Mouse (Mus musculus): ENCODE results near the gene Gm47841.

DNA sequence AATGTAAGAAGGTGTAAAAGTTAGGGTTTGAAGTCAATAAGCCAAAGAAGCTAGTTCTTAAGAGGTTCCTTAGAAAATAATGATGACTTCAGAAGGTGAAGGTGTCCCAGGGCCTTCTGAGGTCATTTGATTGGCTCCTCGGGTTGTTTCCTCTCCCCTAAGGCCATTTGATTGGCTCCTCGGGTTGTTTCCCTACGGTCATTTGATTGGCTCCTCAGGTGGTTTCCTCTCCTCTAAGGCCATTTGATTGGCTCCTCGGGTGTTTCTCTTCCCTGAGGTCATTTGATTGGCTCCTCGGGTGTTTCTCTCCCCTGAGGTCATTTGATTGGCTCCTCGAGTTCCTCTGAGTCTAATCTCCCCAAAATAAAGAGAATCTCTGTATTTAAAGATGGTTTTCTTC, 35.8 kb downstream of the Gm47841 start:
- no peak for TF ChIP-seq POLR2A (IDR thresholded peaks at IDR 0.05; ENCODE audit: insufficient read depth, low read depth, low read length)
- TF ChIP-seq EP300 (IDR thresholded peaks at IDR 0.05; ENCODE audit: insufficient read depth, low read depth, low read length): no peak
- no peak for TF ChIP-seq CTCF (IDR thresholded peaks at IDR 0.05)

Measured in heart, adult 2 months (tissue).